Mouse (Mus musculus) adrenal gland, adult 18-20 months (tissue): ENCODE results near the gene Lix1l. TPM values are rescaled to one million over a fixed set of nuclear protein-coding genes. Genes with fewer than 3 reads are reported as not detected.

Source experiments
- DNase-seq, 2 experiments: peaks; one replicate each; pipeline ENCODE4 v3.0.0; 2021 to 2022; ENCODE audit warnings: low spot score in 2 of 2
- total RNA-seq, 2 experiments: library from RNA; stranded (reverse); gene quantifications; 1 replicate in 1 of 2; 2 replicates in 1 of 2; pipeline ENCODE4 v1.2.3; 2021

The Lix1l gene
- total RNA-seq, 2 experiments from 2014 or later, result 24.4 to 39.1 TPM

- no peak for DNase-seq
Measured at GRCm38 (mm10) chr3:96564633-96565032, 36.3 kb upstream of the Lix1l start.

GRCm38 (mm10) chr3:96565105-96565504, 35.8 kb upstream of the Lix1l start:
- no peak for DNase-seq

- DNase-seq, result no peak
Measured at GRCm38 (mm10) chr3:96566661-96567450, 34.1 kb upstream of the Lix1l start.

GRCm38 (mm10) chr3:96568605-96569004, 32.3 kb upstream of the Lix1l start:
- no peak for DNase-seq

- no peak for DNase-seq
Measured at GRCm38 (mm10) chr3:96569506-96569905, 31.4 kb upstream of the Lix1l start.

- DNase-seq, result no peak
Measured at GRCm38 (mm10) chr3:96569966-96570605, 30.9 kb upstream of the Lix1l start.

- no peak for DNase-seq
Measured at GRCm38 (mm10) chr3:96570643-96571042, 30.3 kb upstream of the Lix1l start.

- no peak for DNase-seq
Measured at GRCm38 (mm10) chr3:96571336-96571735, 29.6 kb upstream of the Lix1l start.

GRCm38 (mm10) chr3:96571896-96572698, 28.9 kb upstream of the Lix1l start:
- peak in 1 of 2 experiments; percentile 28 for DNase-seq

GRCm38 (mm10) chr3:96573611-96574511, 27.1 kb upstream of the Lix1l start:
- DNase-seq, result peak in 1 of 2 experiments; percentile 36

- DNase-seq, result peak in 1 of 2 experiments; percentile 50
Measured at GRCm38 (mm10) chr3:96575272-96575984, 25.5 kb upstream of the Lix1l start.

- DNase-seq, result peak; percentile 62 to 69
Measured at GRCm38 (mm10) chr3:96576005-96576658, 24.8 kb upstream of the Lix1l start.

GRCm38 (mm10) chr3:96576690-96577541, 24.0 kb upstream of the Lix1l start, which contains the start of gene Gm16253:
Gm16253 (plus strand) TSS chr3:96576984.
- peak; percentile 79 to 85 for DNase-seq

GRCm38 (mm10) chr3:96577566-96577965, 23.4 kb upstream of the Lix1l start:
- DNase-seq, result peak in 1 of 2 experiments; percentile 20

- DNase-seq, result no peak
Measured at GRCm38 (mm10) chr3:96578561-96579238, 22.2 kb upstream of the Lix1l start.

- DNase-seq, result no peak
Measured at GRCm38 (mm10) chr3:96579239-96579750, 21.7 kb upstream of the Lix1l start.

- DNase-seq, result peak; percentile 89 to 92
Measured at GRCm38 (mm10) chr3:96579885-96580454, 21.0 kb upstream of the Lix1l start.
